Mouse (Mus musculus): ENCODE measurements around the gene Tmem160.
A peak's percentile ranks its signal among the peaks of the same experiment; 100 is the strongest.

The Tmem160 gene

GRCm38 (mm10) chr7:16452587-16453073 lies at the start of gene Tmem160:
Gene Tmem160 (plus strand): TSS chr7:16452779.
- peak; percentile 89 for DNase-seq (ENCODE audit: low spot score)

- DNase-seq (ENCODE audit: low spot score), result peak; percentile 47
These were observed 49.3 kb upstream of the Tmem160 start for GRCm38 (mm10) chr7:16402968-16403948.

- DNase-seq (ENCODE audit: low spot score), result no peak
These were observed 48.1 kb upstream of the Tmem160 start for GRCm38 (mm10) chr7:16404315-16405072.

- no peak for DNase-seq (ENCODE audit: low spot score)
These were observed 47.5 kb upstream of the Tmem160 start for GRCm38 (mm10) chr7:16405073-16405455.

GRCm38 (mm10) chr7:16405516-16406351 lies 46.8 kb upstream of the Tmem160 start:
- DNase-seq (ENCODE audit: low spot score), result no peak

GRCm38 (mm10) chr7:16406978-16407377 lies 45.6 kb upstream of the Tmem160 start:
- DNase-seq (ENCODE audit: low spot score), result no peak

GRCm38 (mm10) chr7:16411100-16411499 lies 41.5 kb upstream of the Tmem160 start:
- DNase-seq (ENCODE audit: low spot score), result no peak

- DNase-seq (ENCODE audit: low spot score), result no peak
These were observed 40.2 kb upstream of the Tmem160 start for GRCm38 (mm10) chr7:16412220-16412896.

- DNase-seq (ENCODE audit: low spot score), result peak; percentile 66
These were observed 39.6 kb upstream of the Tmem160 start for GRCm38 (mm10) chr7:16412930-16413329.

- DNase-seq (ENCODE audit: low spot score), result no peak
These were observed 37.2 kb upstream of the Tmem160 start for GRCm38 (mm10) chr7:16415426-16415825.

GRCm38 (mm10) chr7:16417141-16417771 lies 35.3 kb upstream of the Tmem160 start:
- DNase-seq (ENCODE audit: low spot score), result no peak

- no peak for DNase-seq (ENCODE audit: low spot score)
These were observed 33.9 kb upstream of the Tmem160 start for GRCm38 (mm10) chr7:16418713-16419112.

GRCm38 (mm10) chr7:16420493-16421118 lies 32.0 kb upstream of the Tmem160 start:
- DNase-seq (ENCODE audit: low spot score), result no peak

GRCm38 (mm10) chr7:16422222-16422856 lies 30.2 kb upstream of the Tmem160 start:
- DNase-seq (ENCODE audit: low spot score), result no peak

- DNase-seq (ENCODE audit: low spot score), result no peak
These were observed 28.8 kb upstream of the Tmem160 start for GRCm38 (mm10) chr7:16423731-16424130.

GRCm38 (mm10) chr7:16425721-16426120 lies 26.9 kb upstream of the Tmem160 start:
- DNase-seq (ENCODE audit: low spot score), result no peak

- peak; percentile 87 for DNase-seq (ENCODE audit: low spot score)
These were observed 26.4 kb upstream of the Tmem160 start for GRCm38 (mm10) chr7:16426129-16426729.

- DNase-seq (ENCODE audit: low spot score), result no peak
These were observed 19.1 kb upstream of the Tmem160 start for GRCm38 (mm10) chr7:16433352-16433971.

GRCm38 (mm10) chr7:16435088-16435487 lies 17.5 kb upstream of the Tmem160 start:
- DNase-seq (ENCODE audit: low spot score), result no peak
